Mouse (Mus musculus): ENCODE measurements around the gene Ghrh.

DNA sequence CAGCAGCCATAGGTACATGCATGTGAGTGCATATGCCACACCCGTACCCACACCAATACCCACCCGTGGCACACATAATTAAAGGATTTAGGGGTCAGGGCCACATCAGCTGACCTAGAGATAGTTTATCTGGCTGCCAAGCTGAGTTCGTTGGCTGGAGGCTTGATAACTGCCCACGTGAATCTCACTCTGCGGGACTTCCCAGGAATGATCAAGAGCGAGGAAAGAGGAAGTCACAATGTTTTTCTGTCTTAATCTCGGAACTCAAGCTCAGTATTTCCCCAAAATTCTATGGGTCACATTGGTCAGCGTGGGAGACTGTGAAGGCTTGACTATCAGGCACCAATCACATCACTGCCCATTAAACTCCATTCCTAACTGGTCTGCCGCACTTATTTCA lies 19.5 kb upstream of the Ghrh start:
- TF ChIP-seq GATA1 (IDR thresholded peaks at IDR 0.05; ENCODE audit: borderline replicate concordance, low read length) (no peak), FLI1 (IDR thresholded peaks at IDR 0.05; ENCODE audit: low read length) (no peak)
